Mouse (Mus musculus): Measurements from ENCODE around the gene Gnaq.

Gene Gnaq

GRCm38 (mm10) chr19:16318128-16318811 is 185.6 kb downstream of the Gnaq start:
- DNase-seq (ENCODE audit: low read depth, low spot score), result no peak

DNA sequence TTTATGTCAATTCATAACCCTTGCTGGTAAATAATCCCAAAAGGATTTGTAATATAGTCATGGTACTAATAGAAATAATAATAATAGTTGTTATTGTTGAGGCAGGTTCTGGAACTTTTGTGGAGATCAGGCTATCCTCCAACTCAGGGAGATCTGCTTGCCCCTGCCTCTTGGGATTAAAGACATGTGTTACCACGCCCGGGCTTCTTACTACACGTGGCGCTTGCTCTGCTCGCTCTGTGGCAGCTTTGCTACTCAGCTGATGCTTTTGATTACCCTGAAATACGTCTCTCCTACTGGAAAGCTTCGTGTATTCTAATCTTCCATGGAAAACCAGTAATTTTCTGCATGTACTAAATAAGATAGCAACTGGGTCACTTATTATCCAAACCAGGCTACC is 187.4 kb downstream of the Gnaq start:
- DNase-seq (ENCODE audit: low read depth, low spot score), result no peak

DNA sequence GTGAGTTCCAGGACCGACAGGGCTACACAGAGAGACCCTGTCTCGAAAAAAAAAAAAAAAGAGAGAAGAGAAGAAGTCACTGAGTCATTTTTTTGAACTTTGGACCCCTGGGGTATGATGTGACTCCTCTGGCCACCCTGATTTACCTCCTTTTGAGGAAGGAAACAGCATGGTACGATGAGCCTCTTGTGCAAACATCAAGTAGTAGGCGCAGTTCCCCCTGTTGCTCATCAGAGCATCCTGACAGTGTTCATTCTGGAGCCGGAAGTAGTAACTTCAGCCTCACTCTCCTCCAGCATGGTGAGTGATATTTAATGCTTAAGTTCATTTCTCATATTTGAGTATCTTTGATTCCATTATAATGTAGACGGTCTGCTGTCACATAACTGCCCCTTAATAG is 190.4 kb downstream of the Gnaq start:
- DNase-seq (ENCODE audit: low read depth, low spot score), result no peak

- DNase-seq (ENCODE audit: low read depth, low spot score), result no peak
These were observed 191.6 kb downstream of the Gnaq start for GRCm38 (mm10) chr19:16324239-16324638.

- peak; percentile 26 for DNase-seq (ENCODE audit: low read depth, low spot score)
These were observed 193.3 kb downstream of the Gnaq start for GRCm38 (mm10) chr19:16325911-16326310.

GRCm38 (mm10) chr19:16327401-16328073 is 194.9 kb downstream of the Gnaq start:
- no peak for DNase-seq (ENCODE audit: low read depth, low spot score)

GRCm38 (mm10) chr19:16328074-16328850 is 195.6 kb downstream of the Gnaq start:
- peak; percentile 28 for DNase-seq (ENCODE audit: low read depth, low spot score)

GRCm38 (mm10) chr19:16329056-16329455 is 196.4 kb downstream of the Gnaq start:
- no peak for DNase-seq (ENCODE audit: low read depth, low spot score)

DNA sequence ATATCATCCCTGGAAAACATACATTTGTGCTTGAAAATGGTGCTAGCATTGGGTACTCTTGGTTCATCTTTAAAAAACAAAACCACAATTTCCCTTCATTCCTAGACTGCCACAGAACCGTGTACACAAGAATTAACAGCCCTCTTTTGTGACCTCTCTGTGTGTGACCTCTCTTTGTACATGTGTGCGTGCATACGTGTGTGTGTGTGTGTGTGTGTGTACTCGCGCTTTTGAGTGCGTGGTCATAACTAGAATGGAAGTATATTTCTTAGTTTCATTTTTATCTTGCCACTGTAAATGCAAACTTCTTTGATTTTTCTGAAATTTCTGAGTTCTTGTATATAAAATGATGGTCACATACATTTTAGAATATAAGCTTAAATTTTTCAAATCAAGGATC is 197.0 kb downstream of the Gnaq start:
- no peak for DNase-seq (ENCODE audit: low read depth, low spot score)

- no peak for DNase-seq (ENCODE audit: low read depth, low spot score)
These were observed 197.5 kb downstream of the Gnaq start for GRCm38 (mm10) chr19:16330161-16330560.

DNA sequence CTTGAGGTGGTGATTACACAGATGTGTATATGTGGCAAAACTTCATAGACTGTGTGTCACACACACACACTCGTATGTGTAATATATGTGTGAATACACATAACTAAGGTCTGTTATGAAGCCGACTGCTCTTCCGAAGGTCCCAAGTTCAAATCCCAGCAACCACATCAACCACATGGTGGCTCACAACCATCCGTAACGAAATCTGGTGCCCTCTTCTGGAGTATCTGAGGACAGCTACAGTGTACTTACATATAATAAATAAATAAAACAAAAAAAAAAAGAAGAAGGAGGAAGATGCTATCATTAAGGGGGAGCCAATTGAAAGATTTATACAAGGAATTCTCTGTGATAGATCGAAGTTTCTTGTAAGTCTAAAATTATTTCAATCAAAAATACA is 198.4 kb downstream of the Gnaq start:
- no peak for DNase-seq (ENCODE audit: low read depth, low spot score)

DNA sequence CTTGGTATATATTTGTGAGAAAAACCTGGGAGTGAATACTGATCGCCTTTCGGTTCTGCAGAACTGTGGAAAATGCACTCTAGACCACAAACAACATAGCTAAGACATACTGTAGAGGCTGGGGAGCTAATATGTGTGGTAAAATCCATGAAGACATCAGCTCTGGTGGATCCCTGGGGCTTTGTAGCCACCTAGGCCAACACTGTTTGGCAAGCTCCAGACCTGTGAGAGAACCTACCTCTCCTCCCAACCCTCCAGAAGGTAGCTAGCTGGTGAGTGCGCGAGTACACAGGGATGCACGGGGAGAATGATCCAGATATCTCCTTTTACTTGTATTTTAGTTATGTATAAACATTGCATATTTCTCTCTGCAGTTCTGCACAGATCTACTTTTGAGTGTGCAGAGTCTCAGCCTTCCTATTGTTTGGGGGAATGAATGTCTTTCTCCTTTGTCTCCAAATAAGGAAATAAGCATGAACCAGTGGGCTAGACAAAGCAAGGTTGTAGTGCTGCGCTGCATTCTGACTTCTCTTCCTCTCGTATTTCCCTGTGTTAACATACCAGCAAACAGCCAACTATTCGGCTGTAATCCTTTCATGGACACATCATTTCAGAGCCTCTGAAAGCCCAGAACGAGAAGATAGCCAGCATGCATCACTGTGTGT is 205.4 kb downstream of the Gnaq start:
- DNase-seq (ENCODE audit: low read depth, low spot score), result no peak

GRCm38 (mm10) chr19:16339954-16340586 is 207.4 kb downstream of the Gnaq start:
- DNase-seq (ENCODE audit: low read depth, low spot score), result no peak

DNA sequence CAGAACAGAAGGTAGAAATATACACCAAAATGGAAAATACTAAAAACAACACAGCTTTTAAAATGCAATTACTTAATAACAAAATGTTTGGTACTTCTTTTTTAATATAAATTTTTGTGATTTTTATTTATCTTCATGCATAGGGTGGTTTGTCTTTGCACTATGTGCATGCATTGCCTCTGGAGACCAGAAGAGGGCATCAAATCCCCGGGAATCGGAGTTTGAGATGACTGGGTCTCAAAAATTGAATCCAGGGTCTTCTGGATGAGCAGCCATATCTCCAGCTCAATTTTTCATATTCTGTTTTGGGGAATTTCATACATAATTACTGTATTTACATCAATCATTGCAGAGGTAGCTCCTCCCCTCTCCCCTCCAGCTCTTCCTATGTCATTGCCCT is 210.1 kb downstream of the Gnaq start:
- no peak for DNase-seq (ENCODE audit: low read depth, low spot score)

GRCm38 (mm10) chr19:16345516-16345915 is 212.9 kb downstream of the Gnaq start:
- DNase-seq (ENCODE audit: low read depth, low spot score), result no peak

DNA sequence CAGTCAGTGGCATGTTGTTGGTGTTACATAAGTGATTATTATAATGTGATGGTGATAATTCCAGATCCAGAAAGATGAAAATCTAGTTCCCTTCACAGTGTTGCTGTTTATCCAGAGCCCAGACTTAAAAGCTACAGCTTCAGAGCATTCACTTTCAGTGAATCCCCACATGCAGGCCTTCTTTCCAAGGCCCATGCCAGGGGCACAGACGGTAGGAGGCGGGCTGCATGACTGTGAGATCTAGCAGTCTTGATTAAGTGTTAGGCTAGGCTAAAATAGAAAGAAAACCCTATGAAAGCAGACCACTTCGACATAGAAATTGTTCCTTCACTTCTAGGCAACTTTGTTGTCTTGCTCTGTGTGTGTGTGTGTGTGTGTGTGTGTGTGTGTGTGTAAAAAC is 214.4 kb downstream of the Gnaq start:
- DNase-seq (ENCODE audit: low read depth, low spot score), result no peak

GRCm38 (mm10) chr19:16353701-16354136 is 221.1 kb downstream of the Gnaq start:
- DNase-seq (ENCODE audit: low read depth, low spot score), result no peak

- no peak for DNase-seq (ENCODE audit: low read depth, low spot score)
These were observed 225.5 kb downstream of the Gnaq start for GRCm38 (mm10) chr19:16358148-16358547.

- DNase-seq (ENCODE audit: low read depth, low spot score), result peak; percentile 25
These were observed 226.3 kb downstream of the Gnaq start for GRCm38 (mm10) chr19:16358905-16359304.

DNA sequence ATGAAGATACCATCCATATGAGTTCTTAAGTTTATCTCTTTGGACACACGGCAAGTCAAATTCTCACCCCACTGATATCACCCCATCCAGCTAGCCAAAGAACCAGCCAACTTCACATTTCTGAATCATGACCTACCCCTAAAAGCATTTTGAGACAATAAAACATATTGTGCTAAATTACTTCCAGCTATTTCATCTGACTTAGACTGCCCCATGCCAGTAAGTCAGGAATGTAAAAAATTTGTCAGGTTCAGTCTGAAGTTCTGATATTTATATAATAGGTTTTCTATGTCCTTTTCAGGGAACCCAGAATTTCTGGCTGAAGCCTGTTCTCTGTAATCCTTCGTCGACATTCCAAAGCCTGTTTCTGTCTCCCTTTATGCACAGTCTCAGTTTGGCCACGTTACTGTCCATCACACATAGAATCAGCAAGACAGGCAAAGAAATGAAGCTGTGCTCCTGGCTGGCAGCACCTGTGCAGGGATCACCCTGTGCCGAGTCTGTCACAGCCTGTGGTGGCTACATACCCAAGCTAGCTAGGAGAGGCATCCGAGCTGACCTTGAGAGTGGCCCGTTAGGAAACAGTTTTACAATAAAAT is 233.9 kb downstream of the Gnaq start:
- DNase-seq (ENCODE audit: low read depth, low spot score), result peak; percentile 23

GRCm38 (mm10) chr19:16367218-16367617 is 234.6 kb downstream of the Gnaq start:
- peak; percentile 65 for DNase-seq (ENCODE audit: low read depth, low spot score)

Measured in skeletal muscle tissue, adult 2 months (tissue).